Mouse (Mus musculus) midbrain, postnatal 0 days (tissue): ENCODE measurements around the gene Numbl. TPM values are rescaled to one million over a fixed set of nuclear protein-coding genes. Genes with fewer than 3 reads are reported as not detected.
A peak's percentile ranks its signal among the peaks of the same experiment; 100 is the strongest.

Experiments used
- ATAC-seq: fragments of 200-750 bp; cut with Nextera tagmentation; 2 replicates; pipeline ENCODE4 v1.8.0; 2017; ENCODE audit warnings: moderate number of reproducible peaks, mild to moderate bottlenecking, moderate TSS enrichment, moderate library complexity; ENCODE audit not compliant: low FRiP score
- DNase-seq: peaks from one replicate; pipeline ENCODE4 v3.0.0-alpha.2; 2015; ENCODE audit warnings: low spot score
- H3K27ac ChIP-seq: fragments of 300-500 bp; sonication (generic); 2 replicates; pipeline ENCODE4 v1.5.1; 2014; ENCODE audit warnings: low read depth, mild to moderate bottlenecking, low read length, mixed read lengths
- H3K27me3 ChIP-seq: fragments of 300-500 bp; sonication (generic); 2 replicates; pipeline ENCODE4 v1.6.1; 2014; ENCODE audit warnings: low read length, control low read depth, mixed read lengths; ENCODE audit not compliant: insufficient read depth
- H3K36me3 ChIP-seq: fragments of 300-500 bp; sonication (generic); 2 replicates; pipeline ENCODE4 v1.6.1; 2014; ENCODE audit warnings: low read length, control low read depth, mixed read lengths; ENCODE audit not compliant: insufficient read depth
- H3K4me1 ChIP-seq: fragments of 300-500 bp; sonication (generic); 2 replicates; pipeline ENCODE4 v1.6.1; 2014; ENCODE audit warnings: mild to moderate bottlenecking, control low read depth, antibody characterized with exemption, low read length, mixed read lengths; ENCODE audit not compliant: insufficient read depth
- H3K4me2 ChIP-seq: fragments of 300-500 bp; sonication (generic); 2 replicates; pipeline ENCODE4 v1.6.1; 2014; ENCODE audit warnings: low read depth, mild to moderate bottlenecking, low read length, mixed read lengths; ENCODE audit not compliant: poor library complexity, severe bottlenecking
- H3K4me3 ChIP-seq: fragments of 300-500 bp; sonication (generic); 2 replicates; pipeline ENCODE4 v1.5.1; 2014; ENCODE audit warnings: low read depth, mild to moderate bottlenecking, low read length, moderate library complexity
- H3K9ac ChIP-seq: fragments of 300-500 bp; sonication (generic); replicated peaks from 2 replicates; pipeline ENCODE4 v1.6.1; 2014; ENCODE audit warnings: mild to moderate bottlenecking, low read length, moderate library complexity, mixed read lengths; ENCODE audit not compliant: poor library complexity, severe bottlenecking
- H3K9me3 ChIP-seq: fragments of 300-500 bp; sonication (generic); 2 replicates; pipeline ENCODE4 v1.6.1; 2016; ENCODE audit warnings: low read length, control low read depth
- CTCF ChIP-seq: IDR thresholded peaks from 2 replicates; pipeline ENCODE4 v1.5.1; 2016; ENCODE audit warnings: antibody characterized with exemption, mild to moderate bottlenecking
- WGBS: fragments of 180-500 bp; shearing (Covaris S2); extraction: QIAGEN DNeasy Blood & Tissue Kit; methylation state at CpG from one replicate; pipeline ENCODE4 v1.1.7; 2014; 5-methylcytosine and 5-hydroxymethylcytosine counted together
- polyA plus RNA-seq: library from polyadenylated mRNA; unstranded; fragments of >200 nt; fragmentation: Nextera tagmentation; extraction: Ambion mirVana; gene quantifications from 2 replicates; pipeline ENCODE4 v1.2.1, GENCODE M21; 2015
- total RNA-seq: library from RNA; depleted of rRNA; stranded (reverse); fragments of >200 nt; gene quantifications from 2 replicates; pipeline ENCODE4 v1.2.3, GENCODE M21; 2014

The Numbl gene
- total and polyA plus RNA-seq, 2 experiments from 2014 or later, result 60.9 to 147 TPM

GRCm38 (mm10) chr7:27231693-27232331 is 26.4 kb upstream of the Numbl start:
- H3K27me3 ChIP-seq, result no peaks in the 10 kb centered on the region
- peaks cover 14% of the 10 kb centered on the region for H3K4me1 ChIP-seq
- no peaks in the 10 kb centered on the region for H3K36me3 ChIP-seq
- H3K9me3 ChIP-seq, result no peaks in the 10 kb centered on the region
- DNase-seq (no peak), ATAC-seq (no peak)
- no peak overlapping the region for H3K4me3 ChIP-seq
- 0 out of 2 replicates have a peak overlapping the region, but pooled peaks have one; percentile 62 for H3K27ac ChIP-seq
- H3K4me2 ChIP-seq, result no peak overlapping the region
- no peak for TF ChIP-seq CTCF
- 77% methylated on average over 7 of the region's 7 CpGs for WGBS
- no peak overlapping the region for H3K9ac ChIP-seq

- peak; percentile 58 for TF ChIP-seq CTCF
- H3K4me2 ChIP-seq, result peak within 1 kb of the TSS; percentile 70
- peaks cover 11% of the 10 kb centered on the region for H3K4me1 ChIP-seq
- peak; percentile 97 for DNase-seq
- peak; percentile 92 for ATAC-seq
- H3K9ac ChIP-seq, result peak within 1 kb of the TSS; percentile 54
- peak within 1 kb of the TSS; percentile 48 for H3K4me3 ChIP-seq
- no peaks in the 10 kb centered on the region for H3K9me3 ChIP-seq
- H3K27me3 ChIP-seq, result no peaks in the 10 kb centered on the region
- WGBS, result under 1% methylated on average over 25 of the region's 25 CpGs
- H3K27ac ChIP-seq, result peak within 1 kb of the TSS; percentile 62
- H3K36me3 ChIP-seq, result no peaks in the 10 kb centered on the region
Measured at GRCm38 (mm10) chr7:27232781-27233281, 25.4 kb upstream of the Numbl start, which contains the start of gene Coq8b. Gene Coq8b, plus strand, starts transcription at chr7:27233023.

DNA sequence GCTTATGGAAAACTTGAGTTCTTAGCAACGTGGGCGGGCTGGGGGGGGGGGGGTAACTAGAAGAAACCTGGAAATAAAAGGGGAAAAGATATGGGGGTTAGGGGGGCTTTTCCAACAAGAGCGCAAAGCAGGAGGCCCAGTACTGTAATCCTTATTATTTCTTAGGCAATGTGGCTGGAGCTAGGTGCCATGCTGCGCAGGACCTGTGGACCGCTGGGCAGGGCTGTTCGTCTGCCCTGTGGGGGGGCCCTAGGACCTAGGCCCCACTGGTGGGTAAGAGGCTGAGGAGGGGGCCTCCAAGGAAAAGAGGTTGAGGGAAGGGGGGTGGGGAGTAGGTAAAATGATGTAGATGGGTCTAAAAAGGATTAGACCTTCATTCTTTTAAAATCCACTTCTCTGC is 24.9 kb upstream of the Numbl start:
- peak overlapping the region; percentile 54 for H3K9ac ChIP-seq
- ATAC-seq, result peak; percentile 31; the same call in 1 of the 2 replicates
- 3% methylated on average over 4 of the region's 6 CpGs for WGBS

GRCm38 (mm10) chr7:27235726-27236125 is 22.5 kb upstream of the Numbl start:
- no peak overlapping the region for H3K9ac ChIP-seq
- H3K36me3 ChIP-seq, result peaks cover 14% of the 10 kb centered on the region
- no peak overlapping the region for H3K27ac ChIP-seq
- H3K9me3 ChIP-seq, result no peaks in the 10 kb centered on the region
- no peak overlapping the region for H3K4me3 ChIP-seq
- no peaks in the 10 kb centered on the region for H3K27me3 ChIP-seq
- H3K4me2 ChIP-seq, result no peak overlapping the region
- WGBS, result 94% methylated on average over 2 of the region's 2 CpGs
- no peak for DNase-seq
- no peak for TF ChIP-seq CTCF
- H3K4me1 ChIP-seq, result peaks cover 11% of the 10 kb centered on the region
- no peak for ATAC-seq

More for the DNA sequence above, 24.9 kb upstream of the Numbl start:
- H3K27me3 ChIP-seq, result no peaks in the 10 kb centered on the region
- TF ChIP-seq CTCF, result no peak
- peaks cover 11% of the 10 kb centered on the region for H3K4me1 ChIP-seq
- no peak for DNase-seq
- peak overlapping the region; percentile 48 for H3K4me3 ChIP-seq
- H3K27ac ChIP-seq, result peak overlapping the region; percentile 62
- peak overlapping the region; percentile 70 for H3K4me2 ChIP-seq
- no peaks in the 10 kb centered on the region for H3K9me3 ChIP-seq
- H3K36me3 ChIP-seq, result no peaks in the 10 kb centered on the region

GRCm38 (mm10) chr7:27237527-27237926 is 20.7 kb upstream of the Numbl start:
- DNase-seq, result no peak
- no peak overlapping the region for H3K9ac ChIP-seq
- H3K9me3 ChIP-seq, result no peaks in the 10 kb centered on the region
- no peaks in the 10 kb centered on the region for H3K27me3 ChIP-seq
- no peak overlapping the region for H3K27ac ChIP-seq
- TF ChIP-seq CTCF, result peak; percentile 46
- peaks cover 11% of the 10 kb centered on the region for H3K4me1 ChIP-seq
- 96% methylated on average over 2 of the region's 2 CpGs for WGBS
- no peak overlapping the region for H3K4me3 ChIP-seq
- H3K4me2 ChIP-seq, result no peak overlapping the region
- peaks cover 31% of the 10 kb centered on the region for H3K36me3 ChIP-seq
- no peak for ATAC-seq

DNA sequence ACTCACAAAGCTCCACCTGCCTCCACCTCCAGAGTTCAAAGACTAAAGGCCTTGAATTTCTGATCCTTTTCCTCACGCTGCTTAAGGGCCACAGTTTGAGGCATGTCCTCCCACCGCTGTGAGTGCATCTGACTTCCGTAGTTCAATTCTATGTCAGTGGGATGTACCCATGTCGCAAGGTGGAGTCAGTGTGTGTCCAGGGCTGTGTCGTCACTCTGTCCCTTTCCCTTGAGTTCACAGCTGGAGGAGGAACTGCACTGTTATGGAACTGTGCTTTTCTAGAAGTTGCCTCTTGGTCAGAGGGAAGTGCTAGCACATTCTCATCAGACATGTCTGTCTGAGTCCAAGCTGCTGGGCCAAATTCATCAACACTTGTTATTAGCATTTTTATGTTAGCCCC is 19.7 kb upstream of the Numbl start:
- TF ChIP-seq CTCF, result no peak
- ATAC-seq, result no peak

More for the DNA sequence above, 19.7 kb upstream of the Numbl start:
- DNase-seq, result no peak
- Histone ChIP-seq H3K9me3 (no peaks in the 10 kb centered on the region), H3K27me3 (no peaks in the 10 kb centered on the region), H3K36me3 (peaks cover 36% of the 10 kb centered on the region), H3K4me3 (no peak overlapping the region), H3K4me1 (peaks cover 8% of the 10 kb centered on the region), H3K9ac (no peak overlapping the region), H3K4me2 (no peak overlapping the region), H3K27ac (no peak overlapping the region)
- 89% methylated on average over 5 of the region's 5 CpGs for WGBS
